Mouse (Mus musculus) embryonic facial prominence, embryonic 10.5 days (tissue): ENCODE measurements around the gene G430095P16Rik. TPM values are rescaled to one million over a fixed set of nuclear protein-coding genes. Genes with fewer than 3 reads are reported as not detected.

Experiments used
- DNase-seq: peaks from one replicate; pipeline ENCODE4 v3.0.0-alpha.2; 2017; ENCODE audit warnings: low spot score
- H3K27ac ChIP-seq: fragments of 300-500 bp; sonication (generic); replicated peaks from 2 replicates; pipeline ENCODE4 v1.5.1; 2016; ENCODE audit warnings: mild to moderate bottlenecking
- H3K27me3 ChIP-seq: fragments of 300-500 bp; sonication (generic); replicated peaks from 2 replicates; pipeline ENCODE4 v1.6.1; 2016; ENCODE audit warnings: low read depth, mild to moderate bottlenecking; ENCODE audit not compliant: poor library complexity, severe bottlenecking
- H3K36me3 ChIP-seq: fragments of 300-500 bp; sonication (generic); replicated peaks from 2 replicates; pipeline ENCODE4 v1.6.1; 2016; ENCODE audit warnings: mild to moderate bottlenecking, moderate library complexity
- H3K4me1 ChIP-seq: fragments of 300-500 bp; sonication (generic); 2 replicates; pipeline ENCODE4 v1.6.1; 2016
- H3K4me3 ChIP-seq: fragments of 300-500 bp; sonication (generic); 2 replicates; pipeline ENCODE4 v1.5.1; 2016; ENCODE audit warnings: mild to moderate bottlenecking, moderate library complexity
- H3K9me3 ChIP-seq: fragments of 300-500 bp; sonication (generic); 2 replicates; pipeline ENCODE4 v1.6.1; 2016; ENCODE audit warnings: mild to moderate bottlenecking
- WGBS: fragments of 180-500 bp; shearing (Covaris S2); methylation state at CpG from one replicate; pipeline ENCODE4 v1.1.7; 2016; 5-methylcytosine and 5-hydroxymethylcytosine counted together
- polyA plus RNA-seq: library from polyadenylated mRNA; unstranded; fragments of >200 nt; fragmentation: Nextera tagmentation; extraction: Ambion mirVana; gene quantifications from 2 replicates; pipeline ENCODE4 v1.2.1, GENCODE M21; 2016

Gene G430095P16Rik
- polyA plus RNA-seq, 1 experiment from 2014 or later: 3.6 TPM

GRCm38 (mm10) chr8:84704867-84705831 is 17.7 kb upstream of the G430095P16Rik start:
- H3K36me3 ChIP-seq: peaks cover 2% of the 10 kb centered on the region
- peaks cover 98% of the 10 kb centered on the region for H3K27me3 ChIP-seq
- H3K4me3 ChIP-seq: peak overlapping the region; percentile 51
- DNase-seq: peak; percentile 60
- H3K27ac ChIP-seq: peak overlapping the region; percentile 57
- WGBS: 3% methylated on average over 61 of the region's 61 CpGs
- H3K9me3 ChIP-seq: no peaks in the 10 kb centered on the region
- H3K4me1 ChIP-seq: peaks cover 64% of the 10 kb centered on the region

GRCm38 (mm10) chr8:84705960-84706359 is 16.8 kb upstream of the G430095P16Rik start:
- Histone ChIP-seq H3K9me3 (no peaks in the 10 kb centered on the region), H3K27ac (no peak overlapping the region), H3K4me3 (peak overlapping the region; percentile 51; the same call in 1 of the 2 replicates), H3K27me3 (peaks cover 98% of the 10 kb centered on the region), H3K4me1 (peaks cover 63% of the 10 kb centered on the region), H3K36me3 (no peaks in the 10 kb centered on the region)
- under 1% methylated on average over 12 of the region's 12 CpGs for WGBS
- no peak for DNase-seq

GRCm38 (mm10) chr8:84706610-84707266 is 16.1 kb upstream of the G430095P16Rik start:
- peaks cover 98% of the 10 kb centered on the region for H3K27me3 ChIP-seq
- peak overlapping the region; percentile 70 for H3K27ac ChIP-seq
- no peaks in the 10 kb centered on the region for H3K9me3 ChIP-seq
- WGBS: 1% methylated on average over 45 of the region's 45 CpGs
- peaks cover 62% of the 10 kb centered on the region for H3K4me1 ChIP-seq
- peak; percentile 67 for DNase-seq
- peak overlapping the region; percentile 45 for H3K4me3 ChIP-seq
- H3K36me3 ChIP-seq: no peaks in the 10 kb centered on the region

- H3K4me1 ChIP-seq: peaks cover 65% of the 10 kb centered on the region
- peak; percentile 50 for DNase-seq
- no peaks in the 10 kb centered on the region for H3K9me3 ChIP-seq
- H3K36me3 ChIP-seq: no peaks in the 10 kb centered on the region
- peak overlapping the region; percentile 70 for H3K27ac ChIP-seq
- peaks cover 98% of the 10 kb centered on the region for H3K27me3 ChIP-seq
- peak overlapping the region; percentile 45 for H3K4me3 ChIP-seq
- 1% methylated on average over 22 of the region's 22 CpGs for WGBS
Observed at GRCm38 (mm10) chr8:84707267-84707883, 15.4 kb upstream of the G430095P16Rik start.

- peak overlapping the region; percentile 45 for H3K4me3 ChIP-seq
- peaks cover 73% of the 10 kb centered on the region for H3K4me1 ChIP-seq
- H3K9me3 ChIP-seq: no peaks in the 10 kb centered on the region
- H3K27me3 ChIP-seq: peaks cover 98% of the 10 kb centered on the region
- 2% methylated on average over 15 of the region's 15 CpGs for WGBS
- no peak for DNase-seq
- no peaks in the 10 kb centered on the region for H3K36me3 ChIP-seq
- peak overlapping the region; percentile 70 for H3K27ac ChIP-seq
Observed at GRCm38 (mm10) chr8:84708071-84708541, 14.7 kb upstream of the G430095P16Rik start.

- DNase-seq: peak; percentile 91
- 13% methylated on average over 12 of the region's 12 CpGs for WGBS
- Histone ChIP-seq H3K4me1 (peaks cover 75% of the 10 kb centered on the region), H3K27ac (no peak overlapping the region), H3K4me3 (no peak overlapping the region; the same call in 1 of the 2 replicates), H3K36me3 (no peaks in the 10 kb centered on the region), H3K9me3 (no peaks in the 10 kb centered on the region), H3K27me3 (peaks cover 98% of the 10 kb centered on the region)
Observed at GRCm38 (mm10) chr8:84708774-84709475, 13.9 kb upstream of the G430095P16Rik start.

GRCm38 (mm10) chr8:84709931-84710330 is 12.9 kb upstream of the G430095P16Rik start:
- no peak overlapping the region for H3K4me3 ChIP-seq
- WGBS: 94% methylated on average over 1 of the region's 1 CpGs
- H3K36me3 ChIP-seq: no peaks in the 10 kb centered on the region
- peaks cover 98% of the 10 kb centered on the region for H3K27me3 ChIP-seq
- H3K4me1 ChIP-seq: peaks cover 74% of the 10 kb centered on the region
- H3K9me3 ChIP-seq: no peaks in the 10 kb centered on the region
- no peak for DNase-seq
- no peak overlapping the region for H3K27ac ChIP-seq

- H3K27me3 ChIP-seq: peaks cover 100% of the 10 kb centered on the region
- H3K9me3 ChIP-seq: no peaks in the 10 kb centered on the region
- H3K4me1 ChIP-seq: peaks cover 74% of the 10 kb centered on the region
- H3K4me3 ChIP-seq: 0 out of 2 replicates have a peak overlapping the region, but pooled peaks have one; percentile 3
- WGBS: 45% methylated on average over 3 of the region's 3 CpGs
- peak overlapping the region; percentile 84 for H3K27ac ChIP-seq
- no peak for DNase-seq
- no peaks in the 10 kb centered on the region for H3K36me3 ChIP-seq
Observed at GRCm38 (mm10) chr8:84711312-84711711, 11.5 kb upstream of the G430095P16Rik start.

- Histone ChIP-seq H3K36me3 (no peaks in the 10 kb centered on the region), H3K4me1 (peaks cover 73% of the 10 kb centered on the region), H3K27me3 (peaks cover 100% of the 10 kb centered on the region), H3K27ac (peak overlapping the region; percentile 84), H3K4me3 (peak overlapping the region; percentile 39; the same call in 1 of the 2 replicates), H3K9me3 (no peaks in the 10 kb centered on the region)
- 16% methylated on average over 11 of the region's 11 CpGs for WGBS
- DNase-seq: peak; percentile 66
Observed at GRCm38 (mm10) chr8:84711933-84712758, 10.7 kb upstream of the G430095P16Rik start.

GRCm38 (mm10) chr8:84712759-84713120 is 10.1 kb upstream of the G430095P16Rik start:
- H3K36me3 ChIP-seq: no peaks in the 10 kb centered on the region
- no peak for DNase-seq
- peak overlapping the region; percentile 39; the same call in 1 of the 2 replicates for H3K4me3 ChIP-seq
- 39% methylated on average over 3 of the region's 3 CpGs for WGBS
- peaks cover 100% of the 10 kb centered on the region for H3K27me3 ChIP-seq
- peak overlapping the region; percentile 84 for H3K27ac ChIP-seq
- H3K4me1 ChIP-seq: peaks cover 69% of the 10 kb centered on the region
- no peaks in the 10 kb centered on the region for H3K9me3 ChIP-seq

GRCm38 (mm10) chr8:84713381-84713780 is 9.4 kb upstream of the G430095P16Rik start:
- Histone ChIP-seq H3K4me3 (0 out of 2 replicates have a peak overlapping the region, but pooled peaks have one; percentile 16), H3K4me1 (peaks cover 63% of the 10 kb centered on the region), H3K27me3 (peaks cover 100% of the 10 kb centered on the region), H3K27ac (peak overlapping the region; percentile 84), H3K9me3 (no peaks in the 10 kb centered on the region), H3K36me3 (no peaks in the 10 kb centered on the region)
- DNase-seq: no peak
- WGBS: 25% methylated on average over 4 of the region's 4 CpGs
